Mouse (Mus musculus) small intestine, adult 2 months (tissue): Measurements from ENCODE around the gene Tubb4a.

ENCODE experiments used
- CTCF ChIP-seq: fragments of 200-500 bp; IDR thresholded peaks from 2 replicates; pipeline ENCODE4 v1.5.1; 2012; ENCODE audit warnings: low read depth, mild to moderate bottlenecking, control low read depth, inconsistent platforms, low read length, moderate library complexity, mixed read lengths; ENCODE audit not compliant: insufficient replicate concordance, insufficient read length; ENCODE audit errors: extremely low read depth
- POLR2A ChIP-seq: fragments of 200-500 bp; IDR thresholded peaks from 2 replicates; pipeline ENCODE4 v1.6.1; 2012; ENCODE audit warnings: low read depth, mild to moderate bottlenecking, control low read depth, inconsistent platforms, low read length, moderate library complexity

- TF ChIP-seq CTCF, result no peak
- no peak for TF ChIP-seq POLR2A
Observed at GRCm38 (mm10) chr17:57104496-57104895, 16.9 kb upstream of the Tubb4a start.
